Mouse (Mus musculus) olfactory bulb, adult 2 months (tissue): ENCODE results near the gene Gramd4.

ENCODE experiments used
- CTCF ChIP-seq: fragments of 200-500 bp; IDR thresholded peaks from 2 replicates; pipeline ENCODE4 v1.5.1; 2012; ENCODE audit warnings: low read depth, mild to moderate bottlenecking, low read length, moderate library complexity; ENCODE audit not compliant: insufficient read depth
- POLR2A ChIP-seq: fragments of 200-500 bp; IDR thresholded peaks from 2 replicates; pipeline ENCODE4 v1.6.1; 2012; ENCODE audit warnings: mild to moderate bottlenecking, low read depth, low read length, moderate library complexity; ENCODE audit not compliant: insufficient read depth

DNA sequence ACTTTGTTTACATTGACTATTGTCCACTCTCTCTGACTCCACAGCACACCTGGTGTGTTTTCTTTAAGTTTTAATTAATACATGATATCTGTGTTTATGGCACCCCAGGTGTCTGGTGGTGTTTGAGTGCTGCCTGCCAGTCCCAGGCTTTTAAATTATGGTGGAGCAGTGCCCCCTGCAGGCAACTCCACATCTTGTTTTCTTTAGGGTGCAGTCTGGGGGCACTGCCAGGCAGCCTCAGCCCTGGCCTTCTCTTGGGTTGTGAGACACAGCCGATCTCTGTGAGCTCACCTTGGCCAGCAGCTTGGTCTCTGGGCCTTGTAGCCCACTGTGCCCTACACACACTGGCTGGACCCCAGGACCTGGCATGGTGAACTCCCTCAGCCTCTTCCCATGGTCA lies 66.9 kb downstream of the Gramd4 start:
- TF ChIP-seq POLR2A (no peak), CTCF (peak; percentile 55; the same call in 1 of the 2 replicates)
